Mouse (Mus musculus) erythroblast, embryonic 14.5 days (primary cell): Measurements from ENCODE around the gene Trp53i11.

Experiments
- GATA1 ChIP-seq: IDR thresholded peaks from 2 replicates; pipeline ENCODE4 v1.6.1; 2012; ENCODE audit warnings: low read length, inconsistent platforms, mixed read lengths
- TAL1 ChIP-seq: IDR thresholded peaks from 3 replicates; pipeline ENCODE4 v1.6.1; 2012; ENCODE audit warnings: low read length, inconsistent platforms, mixed read lengths

DNA sequence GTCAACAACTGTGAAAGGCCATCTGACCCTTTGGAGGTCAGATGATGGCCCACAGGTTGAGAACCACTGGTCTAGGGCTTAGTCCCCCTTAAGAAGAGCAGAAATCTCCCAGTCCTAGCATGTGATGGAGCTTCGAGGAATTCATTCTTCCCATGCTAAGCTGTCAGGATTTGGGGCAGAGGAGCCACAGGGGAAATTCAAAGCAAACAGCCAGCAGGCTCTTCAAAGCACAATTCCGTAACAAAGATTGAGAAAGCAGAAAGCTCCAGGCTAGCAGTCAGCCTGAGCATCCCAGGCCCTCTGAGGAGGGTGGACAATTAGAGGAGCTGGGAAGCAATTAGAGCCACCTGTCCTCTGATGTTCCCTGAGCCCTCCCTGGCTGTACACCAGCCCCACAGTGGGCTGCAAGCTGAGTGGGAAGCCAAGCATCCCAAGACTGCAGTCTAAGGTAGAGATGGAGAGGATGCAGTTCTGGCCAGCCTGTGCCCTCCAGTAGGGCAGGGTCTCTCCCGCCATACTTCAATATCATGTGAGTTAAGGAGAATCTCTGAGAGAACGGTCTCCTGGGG, 26.8 kb upstream of the Trp53i11 start:
- TF ChIP-seq TAL1 (no peak), GATA1 (no peak)
